Mouse (Mus musculus) brain, embryonic 14.5 days (tissue): ENCODE data around the gene Ing2. TPM values are rescaled to one million over a fixed set of nuclear protein-coding genes. Genes with fewer than 3 reads are reported as not detected.

Experiments used
- DNase-seq: peaks from one replicate; pipeline ENCODE4 v3.0.0-alpha.2; 2011; ENCODE audit warnings: low read depth
- CTCF ChIP-seq: fragments of 200-500 bp; IDR thresholded peaks from 2 replicates; pipeline ENCODE4 v1.5.1; 2012; ENCODE audit warnings: inconsistent platforms, mild to moderate bottlenecking, moderate library complexity, borderline replicate concordance; ENCODE audit not compliant: insufficient read depth, insufficient read length; ENCODE audit errors: extremely low read depth
- POLR2A ChIP-seq: fragments of 200-500 bp; IDR thresholded peaks from 2 replicates; pipeline ENCODE4 v1.6.1; 2012; ENCODE audit warnings: mild to moderate bottlenecking, inconsistent platforms, borderline replicate concordance; ENCODE audit not compliant: poor library complexity, insufficient read depth, insufficient read length, severe bottlenecking; ENCODE audit errors: extremely low read depth
- polyA plus RNA-seq: library from polyadenylated mRNA; depleted of rRNA; stranded (reverse); fragments of >200 nt; gene quantifications from 2 replicates; pipeline ENCODE4 v1.2.3, GENCODE M21; 2012; rRNA removed

Ing2 gene
- polyA plus RNA-seq, 1 experiment = 10.8 TPM

DNA sequence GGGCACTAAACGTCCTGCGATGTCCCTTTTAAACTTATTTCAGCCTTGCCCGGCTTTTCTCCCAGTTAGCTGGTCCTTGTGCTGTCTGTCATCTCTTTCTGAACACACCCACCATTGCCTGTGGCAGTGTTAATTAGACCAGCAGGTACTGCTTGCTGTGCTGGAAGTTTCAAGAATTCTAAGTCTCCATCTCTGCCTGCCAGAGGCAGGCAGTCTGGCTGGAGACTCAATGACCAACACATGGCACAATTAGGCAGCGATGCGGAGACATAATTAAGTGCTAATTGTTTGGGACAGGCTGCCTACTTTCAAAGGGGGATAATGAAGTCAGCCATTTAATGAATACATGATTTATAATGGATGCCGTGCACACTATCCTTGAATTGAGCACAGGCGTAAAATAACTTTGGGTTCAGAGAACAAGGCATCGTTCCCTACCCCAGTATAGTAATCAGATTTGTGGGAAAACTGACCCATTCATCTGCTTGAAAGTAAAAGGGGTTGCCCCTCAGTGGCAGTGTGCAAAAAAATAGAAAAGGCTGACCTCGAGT is 32.8 kb downstream of the Ing2 start:
- DNase-seq = peak; percentile 95
- TF ChIP-seq CTCF (no peak), POLR2A (no peak)

DNA sequence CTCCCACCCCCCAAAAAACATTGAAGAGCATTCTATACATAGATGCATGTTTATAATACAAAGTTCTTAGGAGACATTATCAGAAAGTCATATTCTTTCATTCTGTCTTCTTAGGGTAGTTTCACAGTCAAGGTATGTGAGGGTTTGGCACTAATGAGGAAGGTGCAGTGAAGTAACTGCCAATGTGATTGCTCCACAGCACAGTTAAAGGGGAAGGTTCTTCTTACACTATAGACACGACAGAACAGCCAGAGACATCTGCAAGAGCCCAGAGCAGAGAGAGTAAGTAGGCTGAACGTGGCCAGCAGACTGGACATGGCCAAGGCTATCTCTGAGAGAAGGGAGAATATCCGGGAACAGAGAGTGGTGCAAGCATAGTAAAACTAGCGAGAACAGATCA is 38.2 kb downstream of the Ing2 start:
- TF ChIP-seq CTCF = no peak
- no peak for TF ChIP-seq POLR2A
- DNase-seq = no peak

DNA sequence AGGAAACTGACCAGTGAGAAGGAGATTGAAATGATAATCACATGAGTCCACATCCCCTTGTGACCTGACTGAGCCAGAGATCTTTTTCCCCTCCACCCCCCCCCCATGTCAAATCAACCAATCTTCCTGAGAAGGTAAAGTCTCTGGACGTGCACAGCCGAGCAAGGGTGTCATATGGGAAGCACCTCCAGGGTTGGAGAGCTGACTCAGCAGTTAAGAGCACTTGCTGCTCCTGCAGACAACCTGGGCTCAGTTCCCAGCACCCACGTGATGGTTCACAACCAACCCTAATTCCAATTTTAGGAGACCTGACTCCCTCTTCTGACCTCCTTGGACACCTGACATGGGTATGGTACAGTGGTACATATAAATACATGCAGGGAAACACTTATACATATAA is 39.3 kb downstream of the Ing2 start:
- no peak for DNase-seq
- TF ChIP-seq POLR2A = no peak
- no peak for TF ChIP-seq CTCF

DNA sequence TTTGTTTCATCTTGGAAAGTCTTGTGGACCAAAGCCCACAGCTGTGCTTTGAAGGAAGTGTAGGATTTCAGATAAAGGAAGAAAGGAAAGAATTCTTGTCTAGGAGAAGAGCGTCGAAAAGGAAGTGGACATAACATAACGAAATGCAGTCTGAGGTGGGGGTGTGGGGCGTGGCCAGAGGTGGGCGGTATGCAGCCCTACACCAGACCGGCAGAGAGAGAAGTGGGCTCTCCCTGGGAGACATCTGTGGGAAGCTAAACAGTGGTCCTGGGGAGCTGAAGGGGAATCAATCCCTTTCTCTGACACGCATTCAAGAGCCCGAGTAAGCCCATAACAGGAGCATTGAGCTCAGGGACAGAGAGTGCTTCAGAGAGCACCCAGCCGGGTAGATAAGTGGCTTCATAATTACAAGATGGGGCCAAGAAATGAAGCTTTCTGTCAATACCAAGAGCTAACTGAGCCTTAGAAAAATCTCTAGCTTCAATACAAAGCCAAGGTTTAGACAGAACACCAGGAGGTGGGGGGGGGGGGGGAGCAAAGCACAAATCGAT is 40.5 kb downstream of the Ing2 start:
- TF ChIP-seq POLR2A = no peak
- peak; percentile 50 for DNase-seq

DNA sequence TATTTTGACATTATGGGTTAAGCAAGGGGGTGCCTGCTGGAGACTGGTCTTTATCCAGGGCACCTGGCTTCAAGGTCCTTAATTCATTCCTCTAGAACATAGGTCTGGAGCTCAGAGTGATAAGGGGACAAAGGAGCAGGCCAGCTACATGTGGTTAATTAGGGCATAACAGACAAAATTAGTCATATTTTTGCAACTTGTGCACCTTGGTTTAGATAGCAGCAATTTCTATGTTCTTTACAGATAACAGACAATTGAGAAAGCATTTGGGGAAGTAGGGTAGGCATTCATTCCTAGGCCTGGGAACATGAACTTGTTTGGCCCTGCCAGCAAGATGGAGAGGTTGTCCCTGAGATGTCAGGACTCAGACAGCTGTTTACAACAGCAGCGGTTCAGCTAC is 54.2 kb downstream of the Ing2 start:
- no peak for DNase-seq
- no peak for TF ChIP-seq CTCF
- no peak for TF ChIP-seq POLR2A

Other genes starting within 250 kb of the Ing2 start
- 23.8 and 44.9 TPM in 2 replicates for gene Stox2, start 229.2 kb downstream of the Ing2 start, polyA plus RNA-seq
- 42.5 and 44.5 TPM in 2 replicates for gene Trappc11, start 142.1 kb downstream of the Ing2 start, polyA plus RNA-seq
- 26.7 and 27.0 TPM in 2 replicates for gene Rwdd4a, start 141.9 kb downstream of the Ing2 start, polyA plus RNA-seq
- 19.9 and 24.3 TPM in 2 replicates for gene Cdkn2aip, start 38.4 kb upstream of the Ing2 start, polyA plus RNA-seq
- gene Cldn24, start 146.6 kb upstream of the Ing2 start, polyA plus RNA-seq = not detected in 2 replicates
- not detected in 2 replicates for gene Cldn22, start 148.9 kb upstream of the Ing2 start, polyA plus RNA-seq